Mouse (Mus musculus): ENCODE measurements around the gene Tgfbr3.

- TF ChIP-seq POLR2A (IDR thresholded peaks at IDR 0.05; ENCODE audit: low read depth, low read length) (no peak), CTCF (conservative IDR thresholded peaks at IDR 0.05; ENCODE audit: insufficient read depth, insufficient read length, low read depth, low read length) (no peak)
These were observed 6.7 kb downstream of the Tgfbr3 start for GRCm38 (mm10) chr5:107282561-107283307.

Measured in kidney, adult 2 months (tissue).